8 mouse cellular contexts compared by ENCODE assay signal in the genomic region with DNA sequence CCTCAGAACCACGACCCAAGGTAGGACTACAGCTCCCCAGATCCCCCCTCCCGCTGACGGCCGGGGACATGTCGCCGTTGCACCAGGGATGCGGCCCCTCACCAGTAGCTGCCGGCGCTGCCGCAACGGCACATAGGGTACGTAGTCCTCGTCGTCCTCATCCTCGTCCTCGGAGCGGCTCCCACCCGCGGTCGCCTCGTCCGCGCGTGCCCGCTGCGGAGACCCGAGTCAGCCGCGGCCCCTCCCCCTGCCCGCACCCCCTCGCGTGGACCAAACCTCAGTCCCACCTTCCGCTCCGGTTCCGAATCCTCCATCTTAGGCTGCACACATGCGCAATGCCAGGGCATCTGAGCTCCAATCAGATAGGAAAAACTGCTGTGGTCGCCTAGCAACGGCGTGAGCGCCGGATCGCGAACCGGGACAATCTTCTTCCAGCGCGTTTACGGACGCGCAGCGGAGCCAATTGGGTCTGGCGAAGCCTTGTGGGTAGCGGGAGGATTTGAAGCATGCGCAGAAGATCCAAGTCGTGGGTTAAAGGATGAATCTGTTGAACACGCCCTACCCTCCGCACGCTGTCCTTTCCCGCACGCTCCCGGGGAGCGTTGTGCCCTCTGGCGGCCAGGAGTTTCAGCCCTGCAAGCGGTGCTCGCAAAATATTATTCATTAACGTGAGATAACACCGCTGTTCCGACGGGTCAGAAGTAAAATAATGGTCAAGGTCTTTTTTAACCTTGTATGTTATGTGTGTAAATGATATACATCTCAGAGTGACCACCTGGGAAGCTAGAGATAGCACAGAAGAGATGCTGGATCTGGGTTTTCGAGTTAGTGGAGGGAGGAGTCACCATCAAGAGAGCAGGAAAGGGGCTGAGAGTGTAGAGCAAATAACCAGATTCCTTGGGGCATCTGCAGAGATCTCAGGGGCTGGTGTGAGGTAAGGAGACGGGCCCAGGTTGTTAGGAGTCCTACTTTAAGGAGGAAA. TPM values are rescaled to one million over a fixed set of nuclear protein-coding genes. Genes with fewer than 3 reads are reported as not detected.
DNase-seq lines count a peak whose midpoint lies in the region; ATAC-seq lines count a peak whose summit lies in the region.

Gene Ddx41 (minus strand): TSS at position 465 of the 982 bp plus-strand sequence.

- H3K27ac ChIP-seq in heart, embryonic 14.5 days (replicated peaks in 1 of 2; ENCODE audit: control insufficient read depth in 1 of 2, insufficient read depth in 1 of 2, low read depth in 2 of 2, low read length in 2 of 2) = peak within 1 kb of the TSS in 1 of 2 experiments; percentile 47; a peak in 2 of 4 replicates
- peak within 1 kb of the TSS; percentile 68 for H3K27ac ChIP-seq in liver, embryonic 13.5 days
- H3K27ac ChIP-seq in stomach, embryonic 16.5 days (ENCODE audit: low read length) = peak within 1 kb of the TSS; percentile 42

- WGBS in heart, embryonic 14.5 days = under 1% methylated on average over 70 of the region's 70 CpGs
- 1% methylated on average over 70 of the region's 70 CpGs for WGBS in liver, embryonic 13.5 days (ENCODE audit: insufficient replicate concordance)
- under 1% methylated on average over 70 of the region's 70 CpGs for WGBS in stomach, embryonic 16.5 days

- H3K27me3 ChIP-seq in heart, embryonic 14.5 days (ENCODE audit: control insufficient read depth, insufficient read depth, low read length) = no peaks in the 10 kb centered on the region
- no peaks in the 10 kb centered on the region for H3K27me3 ChIP-seq in liver, embryonic 13.5 days
- H3K27me3 ChIP-seq in stomach, embryonic 16.5 days (ENCODE audit: control insufficient read depth, insufficient read depth, low read length) = no peaks in the 10 kb centered on the region

- H3K36me3 ChIP-seq in heart, embryonic 14.5 days (ENCODE audit: control insufficient read depth, insufficient read depth, low read length) = peaks cover 78% of the 10 kb centered on the region
- peaks cover 67% of the 10 kb centered on the region for H3K36me3 ChIP-seq in liver, embryonic 13.5 days
- peaks cover 31% of the 10 kb centered on the region for H3K36me3 ChIP-seq in stomach, embryonic 16.5 days (ENCODE audit: control insufficient read depth, insufficient read depth, low read length)

- H3K4me1 ChIP-seq in heart, embryonic 14.5 days (ENCODE audit: control insufficient read depth in 2 of 2, insufficient read depth in 2 of 2, low read length in 2 of 2) = peaks cover 2 to 9% of the 10 kb centered on the region in 2 experiments; a peak in 2 of 4 replicates
- H3K4me1 ChIP-seq in liver, embryonic 13.5 days (replicated peaks) = peaks cover 40% of the 10 kb centered on the region
- peaks cover 12% of the 10 kb centered on the region for H3K4me1 ChIP-seq in stomach, embryonic 16.5 days (ENCODE audit: control insufficient read depth, insufficient read depth, low read length)

- H3K9ac ChIP-seq in heart, embryonic 14.5 days (ENCODE audit: low read length) = peak within 1 kb of the TSS; percentile 91
- peak within 1 kb of the TSS; percentile 83 for H3K9ac ChIP-seq in liver, embryonic 13.5 days
- H3K9ac ChIP-seq in stomach, embryonic 16.5 days (ENCODE audit: low read length) = peak within 1 kb of the TSS; percentile 84

- H3K4me3 ChIP-seq in heart, embryonic 14.5 days (ENCODE audit: control insufficient read depth in 1 of 2, insufficient read depth in 1 of 2, low read depth in 1 of 2, low read length in 2 of 2) = peak within 1 kb of the TSS; percentile 77 to 87
- H3K4me3 ChIP-seq in liver, embryonic 13.5 days (replicated peaks) = peak within 1 kb of the TSS; percentile 91
- peak within 1 kb of the TSS; percentile 95 for H3K4me3 ChIP-seq in stomach, embryonic 16.5 days (replicated peaks; ENCODE audit: low read length)

- DNase-seq in c-Kit-negative CD71-positive TER-119-positive erythroid progenitor cells, embryonic 14.5 days (ENCODE audit: low read depth, low spot score) = peak; percentile 98
- peak; percentile 100 for DNase-seq in fibroblast of lung, adult 2 months (ENCODE audit: low read depth)
- peak; percentile 100 for DNase-seq in kidney, postnatal 14 days
- DNase-seq in liver, embryonic 13.5 days = peak; percentile 98
- peak; percentile 98 for DNase-seq in neural tube, embryonic 10.5 days (ENCODE audit: extremely low spot score, low spot score)

- no peaks in the 10 kb centered on the region for H3K9me3 ChIP-seq in heart, embryonic 14.5 days (ENCODE audit: control insufficient read depth, low read length)
- H3K9me3 ChIP-seq in liver, embryonic 13.5 days (replicated peaks) = no peaks in the 10 kb centered on the region
- H3K9me3 ChIP-seq in stomach, embryonic 16.5 days (replicated peaks; ENCODE audit: control insufficient read depth, low read length) = no peaks in the 10 kb centered on the region

- H3K4me2 ChIP-seq in heart, embryonic 14.5 days (ENCODE audit: low read length) = peak within 1 kb of the TSS; percentile 92
- H3K4me2 ChIP-seq in liver, embryonic 13.5 days = peak within 1 kb of the TSS; percentile 97
- H3K4me2 ChIP-seq in stomach, embryonic 16.5 days (ENCODE audit: low read depth, low read length) = peak within 1 kb of the TSS; percentile 86

- ATAC-seq in CD4-positive, CD25-positive, alpha-beta regulatory T cell, adult 4 months = peak; percentile 94
- peak; percentile 94 for ATAC-seq in heart, embryonic 14.5 days (ENCODE audit: insufficient number of reproducible peaks, insufficient read depth, low FRiP score, low read depth)
- peak; percentile 97 for ATAC-seq in liver, embryonic 13.5 days (ENCODE audit: low read depth)
- ATAC-seq in stomach, embryonic 16.5 days (ENCODE audit: insufficient read depth, low FRiP score) = peak; percentile 97

RNA-seq across cellular contexts. Expression of gene Ddx41, which starts in this region (rescaled TPM):
- polyA plus RNA-seq in CD4-positive, CD25-positive, alpha-beta regulatory T cell, adult 4 months (2017; shearing (Covaris generic)) = 10 to 100 TPM; 55.8 to 74.2 TPM
- polyA plus RNA-seq in heart, embryonic 14.5 days (2014; fragmentation: Nextera tagmentation; extraction: Ambion mirVana) = 27.8 and 28.9 TPM in 2 replicates
- polyA plus RNA-seq in liver, embryonic 13.5 days (2015; fragmentation: Nextera tagmentation; extraction: Ambion mirVana) = 31.7 and 32.8 TPM in 2 replicates
- polyA plus RNA-seq in stomach, embryonic 16.5 days (2015; fragmentation: Nextera tagmentation; extraction: Ambion mirVana) = 52.5 and 53.4 TPM in 2 replicates
